Mouse (Mus musculus) lung, embryonic 15.5 days (tissue): ENCODE measurements at regions not wholly inside any gene's neighbourhood (a gene's known extent, or its start where the extent isn't known, plus 50 kb on each side); places are given as distances from the start of the nearest gene placed in this dataset.
A peak's percentile ranks its signal among the peaks of the same experiment; 100 is the strongest.

Source experiments
- ATAC-seq: fragments of 200-750 bp; cut with Nextera tagmentation; 2 replicates; pipeline ENCODE4 v1.8.0; 2017; ENCODE audit warnings: moderate number of reproducible peaks, borderline replicate concordance; ENCODE audit not compliant: low FRiP score, low TSS enrichment; ENCODE audit errors: extremely low read depth
- H3K27ac ChIP-seq: fragments of 300-500 bp; sonication (generic); 2 replicates; pipeline ENCODE4 v1.5.1; 2015; ENCODE audit warnings: moderate library complexity, mild to moderate bottlenecking, inconsistent platforms
- H3K27me3 ChIP-seq: fragments of 300-500 bp; sonication (generic); 2 replicates; pipeline ENCODE4 v1.6.1; 2015; ENCODE audit warnings: inconsistent platforms
- H3K36me3 ChIP-seq: fragments of 300-500 bp; sonication (generic); 2 replicates; pipeline ENCODE4 v1.6.1; 2015; ENCODE audit warnings: inconsistent platforms
- H3K4me1 ChIP-seq: fragments of 300-500 bp; sonication (generic); 2 replicates; pipeline ENCODE4 v1.6.1; 2015; ENCODE audit warnings: inconsistent platforms
- H3K4me2 ChIP-seq: fragments of 300-500 bp; sonication (generic); 2 replicates; pipeline ENCODE4 v1.6.1; 2015; ENCODE audit warnings: inconsistent platforms, mild to moderate bottlenecking, moderate library complexity
- H3K4me3 ChIP-seq: fragments of 300-500 bp; sonication (generic); 2 replicates; pipeline ENCODE4 v1.5.1; 2015; ENCODE audit warnings: mild to moderate bottlenecking, inconsistent platforms
- H3K9ac ChIP-seq: fragments of 300-500 bp; sonication (generic); 2 replicates; pipeline ENCODE4 v1.6.1; 2015; ENCODE audit warnings: inconsistent platforms
- H3K9me3 ChIP-seq: fragments of 300-500 bp; sonication (generic); 2 replicates; pipeline ENCODE4 v1.6.1; 2016; ENCODE audit warnings: inconsistent platforms
- WGBS: fragments of 180-500 bp; shearing (Covaris S2); methylation state at CpG from one replicate; pipeline ENCODE4 v1.1.7; 2015; 5-methylcytosine and 5-hydroxymethylcytosine counted together

DNA sequence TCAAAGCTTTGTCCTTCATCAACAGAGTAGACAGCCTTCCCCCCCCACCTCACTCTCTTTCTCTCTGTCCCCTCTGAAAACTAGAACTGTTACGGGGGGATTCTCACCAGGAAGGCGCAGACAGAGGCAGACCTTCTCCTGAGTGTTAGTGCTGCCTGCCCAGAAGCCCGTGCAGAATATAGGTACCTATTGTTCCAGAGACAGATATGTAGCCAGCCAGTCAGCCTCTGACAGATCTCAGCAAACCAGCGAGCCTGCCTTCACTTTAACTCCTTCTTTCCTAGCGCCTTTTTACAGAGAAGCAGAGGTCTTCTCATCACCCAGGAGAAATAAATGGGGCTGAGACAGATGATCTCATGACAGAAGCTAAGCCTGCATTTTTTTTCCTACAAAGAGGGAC lies 557.2 kb downstream of the Nedd1 start:
- H3K4me3 ChIP-seq: no peak overlapping the region
- no peak overlapping the region for H3K9ac ChIP-seq
- 32% methylated on average over 5 of the region's 5 CpGs for WGBS
- H3K27me3 ChIP-seq: peaks cover 25% of the 10 kb centered on the region
- H3K4me2 ChIP-seq: no peak overlapping the region
- H3K9me3 ChIP-seq: no peaks in the 10 kb centered on the region
- H3K4me1 ChIP-seq: peaks cover 13% of the 10 kb centered on the region
- no peak overlapping the region for H3K27ac ChIP-seq
- ATAC-seq: no peak
- H3K36me3 ChIP-seq: no peaks in the 10 kb centered on the region

DNA sequence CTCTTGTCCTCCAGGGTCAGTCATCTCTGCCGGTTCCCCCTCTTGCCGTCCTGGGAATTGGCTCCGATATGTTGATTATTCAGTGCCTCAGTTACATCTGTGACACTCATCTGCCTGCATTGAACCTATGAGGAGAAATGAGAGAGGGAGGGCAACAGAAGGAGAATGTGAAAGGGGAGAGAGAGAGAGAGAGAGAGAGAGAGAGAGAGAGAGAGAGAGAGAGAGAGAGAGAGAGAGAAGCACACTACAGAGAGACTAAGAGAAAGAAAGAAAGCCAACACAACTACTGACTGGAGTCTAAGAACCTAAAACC lies 557.6 kb downstream of the Nedd1 start:
- Histone ChIP-seq H3K4me1 (peaks cover 13% of the 10 kb centered on the region), H3K36me3 (no peaks in the 10 kb centered on the region), H3K27ac (no peak overlapping the region), H3K9me3 (no peaks in the 10 kb centered on the region), H3K27me3 (peaks cover 25% of the 10 kb centered on the region), H3K4me3 (no peak overlapping the region), H3K4me2 (no peak overlapping the region), H3K9ac (no peak overlapping the region)
- ATAC-seq: no peak
- WGBS: 36% methylated on average over 3 of the region's 3 CpGs

- H3K9ac ChIP-seq: no peak overlapping the region
- H3K4me3 ChIP-seq: no peak overlapping the region
- ATAC-seq: no peak
- H3K9me3 ChIP-seq: no peaks in the 10 kb centered on the region
- H3K27me3 ChIP-seq: peaks cover 25% of the 10 kb centered on the region
- no peak overlapping the region for H3K27ac ChIP-seq
- no peak overlapping the region for H3K4me2 ChIP-seq
- WGBS: 32% methylated on average over 12 of the region's 12 CpGs
- peaks cover 13% of the 10 kb centered on the region for H3K4me1 ChIP-seq
- no peaks in the 10 kb centered on the region for H3K36me3 ChIP-seq
Measured at GRCm38 (mm10) chr10:92163851-92164647, 558.2 kb downstream of the Nedd1 start.

- Histone ChIP-seq H3K9ac (no peak overlapping the region), H3K9me3 (no peaks in the 10 kb centered on the region), H3K4me2 (peak overlapping the region; percentile 68), H3K27me3 (peaks cover 25% of the 10 kb centered on the region), H3K27ac (no peak overlapping the region), H3K4me1 (peaks cover 13% of the 10 kb centered on the region), H3K4me3 (peak overlapping the region; percentile 29), H3K36me3 (no peaks in the 10 kb centered on the region)
- 5% methylated on average over 7 of the region's 7 CpGs for WGBS
- ATAC-seq: no peak
Measured at GRCm38 (mm10) chr10:92163071-92163504, 559.1 kb downstream of the Nedd1 start.

- Histone ChIP-seq H3K36me3 (no peaks in the 10 kb centered on the region), H3K27me3 (peaks cover 25% of the 10 kb centered on the region), H3K9ac (no peak overlapping the region), H3K27ac (no peak overlapping the region), H3K4me1 (peaks cover 13% of the 10 kb centered on the region), H3K4me3 (peak overlapping the region; percentile 29), H3K4me2 (peak overlapping the region; percentile 68), H3K9me3 (no peaks in the 10 kb centered on the region)
- no peak for ATAC-seq
- WGBS: 2% methylated on average over 29 of the region's 29 CpGs
Measured at GRCm38 (mm10) chr10:92162473-92163011, 559.7 kb downstream of the Nedd1 start.

DNA sequence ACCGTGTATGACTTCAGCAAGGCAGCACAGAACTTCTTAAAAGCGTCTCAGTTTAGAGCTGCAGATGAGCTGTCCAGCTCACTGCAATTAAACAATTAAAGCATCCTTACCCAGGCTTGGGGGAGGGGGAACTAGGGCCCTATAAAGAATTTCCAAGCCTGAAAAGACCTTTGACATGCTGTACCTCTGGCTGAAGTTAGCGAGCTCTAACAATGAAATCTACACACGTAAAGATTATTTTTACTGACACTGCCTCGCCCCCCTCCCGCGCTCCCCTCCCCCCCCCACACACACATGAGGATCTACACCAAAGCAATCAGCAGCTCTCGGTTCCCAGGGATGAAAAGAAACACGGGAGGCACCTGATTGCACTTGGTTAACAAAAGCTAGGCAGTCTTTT lies 560.7 kb downstream of the Nedd1 start:
- Histone ChIP-seq H3K4me1 (peaks cover 13% of the 10 kb centered on the region), H3K27ac (no peak overlapping the region), H3K27me3 (peaks cover 25% of the 10 kb centered on the region), H3K9me3 (no peaks in the 10 kb centered on the region), H3K9ac (no peak overlapping the region), H3K4me3 (no peak overlapping the region), H3K36me3 (no peaks in the 10 kb centered on the region), H3K4me2 (no peak overlapping the region)
- no peak for ATAC-seq
- 17% methylated on average over 9 of the region's 9 CpGs for WGBS

DNA sequence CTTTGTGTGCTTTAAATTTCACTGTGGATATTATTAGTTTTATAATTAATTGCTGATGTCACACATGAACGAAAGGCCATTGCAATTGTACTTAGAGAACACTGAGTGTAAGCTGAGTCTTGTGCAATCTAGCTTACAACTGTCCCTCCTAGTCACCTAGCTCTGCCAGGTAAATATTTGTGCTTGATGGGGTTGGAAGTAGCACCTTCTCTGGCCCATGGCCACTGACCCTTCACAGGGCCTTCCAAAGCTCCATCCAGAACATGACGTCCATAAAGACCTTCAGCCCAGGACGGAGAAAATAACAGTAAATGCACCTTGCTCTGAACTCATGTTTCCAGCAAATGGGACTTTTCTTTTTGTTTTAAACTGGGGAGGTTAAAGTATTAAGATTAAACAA lies 576.0 kb downstream of the Nedd1 start:
- H3K4me2 ChIP-seq: no peak overlapping the region
- no peaks in the 10 kb centered on the region for H3K9me3 ChIP-seq
- H3K9ac ChIP-seq: no peak overlapping the region
- H3K4me1 ChIP-seq: no peaks in the 10 kb centered on the region
- no peak for ATAC-seq
- 58% methylated on average over 3 of the region's 3 CpGs for WGBS
- H3K27me3 ChIP-seq: no peaks in the 10 kb centered on the region
- H3K4me3 ChIP-seq: no peak overlapping the region
- H3K27ac ChIP-seq: no peak overlapping the region
- H3K36me3 ChIP-seq: no peaks in the 10 kb centered on the region

DNA sequence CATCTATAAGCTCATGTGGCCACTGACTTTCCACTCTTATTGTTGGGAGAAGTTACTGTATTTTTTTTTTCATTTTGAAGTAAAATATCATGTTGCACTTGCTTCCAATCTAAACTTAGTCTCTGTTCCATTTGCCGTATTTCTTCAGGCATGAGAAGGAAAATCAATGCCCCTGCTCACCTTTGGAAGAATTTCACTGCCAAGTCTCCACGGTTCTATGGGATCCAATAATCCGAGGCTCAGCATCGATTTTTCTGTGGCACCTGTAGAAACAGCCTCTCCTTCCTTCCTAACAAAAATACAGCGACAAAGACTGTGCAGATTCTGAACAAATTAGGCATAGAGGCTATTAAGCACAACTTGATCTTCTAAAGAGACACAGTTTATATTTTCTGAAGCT lies 586.7 kb downstream of the Nedd1 start:
- WGBS: 54% methylated on average over 5 of the region's 5 CpGs

GRCm38 (mm10) chr10:92112790-92113189 lies 609.4 kb downstream of the Nedd1 start:
- Histone ChIP-seq H3K27ac (no peak overlapping the region), H3K4me3 (no peak overlapping the region), H3K36me3 (no peaks in the 10 kb centered on the region), H3K4me1 (no peaks in the 10 kb centered on the region), H3K9ac (no peak overlapping the region), H3K27me3 (no peaks in the 10 kb centered on the region), H3K4me2 (no peak overlapping the region), H3K9me3 (no peaks in the 10 kb centered on the region)
- ATAC-seq: no peak
- 16% methylated on average over 2 of the region's 2 CpGs for WGBS

More for the DNA sequence above, 586.7 kb downstream of the Nedd1 start:
- no peak overlapping the region for H3K9ac ChIP-seq
- H3K4me1 ChIP-seq: no peaks in the 10 kb centered on the region
- no peak overlapping the region for H3K4me3 ChIP-seq
- H3K4me2 ChIP-seq: no peak overlapping the region
- no peak overlapping the region for H3K27ac ChIP-seq
- H3K9me3 ChIP-seq: no peaks in the 10 kb centered on the region
- no peak for ATAC-seq
- H3K36me3 ChIP-seq: no peaks in the 10 kb centered on the region
- H3K27me3 ChIP-seq: no peaks in the 10 kb centered on the region

DNA sequence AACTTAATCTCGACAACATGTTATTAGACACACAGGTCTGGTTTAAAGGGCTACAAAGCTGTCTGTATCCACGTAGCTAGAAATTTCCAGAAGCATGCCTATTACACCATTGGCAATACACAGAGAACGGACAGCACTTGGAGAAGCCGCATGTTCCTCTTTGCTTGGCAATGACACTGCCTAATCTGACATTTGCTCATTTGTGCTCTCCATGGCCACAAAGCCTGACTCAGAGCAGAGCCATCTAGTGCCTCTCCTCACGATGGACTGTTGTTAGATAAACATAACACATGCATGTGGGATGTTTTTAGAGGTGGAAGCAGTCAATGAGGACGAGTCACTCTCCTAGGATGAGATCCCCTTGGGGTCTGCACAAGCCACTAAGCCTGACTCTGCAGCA lies 615.9 kb downstream of the Nedd1 start:
- no peak overlapping the region for H3K27ac ChIP-seq
- no peak overlapping the region for H3K4me3 ChIP-seq
- no peak overlapping the region for H3K4me2 ChIP-seq
- H3K9me3 ChIP-seq: no peaks in the 10 kb centered on the region
- no peak for ATAC-seq
- H3K4me1 ChIP-seq: no peaks in the 10 kb centered on the region
- no peaks in the 10 kb centered on the region for H3K27me3 ChIP-seq
- 73% methylated on average over 6 of the region's 6 CpGs for WGBS
- no peak overlapping the region for H3K9ac ChIP-seq
- H3K36me3 ChIP-seq: no peaks in the 10 kb centered on the region

DNA sequence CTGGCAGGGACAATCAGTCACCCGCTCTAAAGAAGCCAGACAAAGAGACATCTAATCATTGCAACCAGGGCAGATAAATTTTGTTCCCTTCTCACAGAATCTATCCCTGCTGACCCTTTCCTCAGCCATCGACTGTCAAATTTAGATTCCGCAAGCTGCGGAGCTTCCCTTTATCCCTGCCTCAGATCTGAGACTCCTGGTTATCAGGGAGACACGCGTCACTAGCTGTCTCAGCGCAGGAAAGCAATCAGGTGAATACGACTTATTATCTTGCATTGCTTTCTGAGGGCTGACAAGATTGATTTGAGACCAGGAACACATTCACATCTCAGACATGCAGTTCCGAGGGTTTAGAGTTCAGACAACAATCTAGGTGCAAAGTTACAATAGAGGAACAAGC lies 618.3 kb downstream of the Nedd1 start:
- ATAC-seq: no peak
- no peaks in the 10 kb centered on the region for H3K27me3 ChIP-seq

DNA sequence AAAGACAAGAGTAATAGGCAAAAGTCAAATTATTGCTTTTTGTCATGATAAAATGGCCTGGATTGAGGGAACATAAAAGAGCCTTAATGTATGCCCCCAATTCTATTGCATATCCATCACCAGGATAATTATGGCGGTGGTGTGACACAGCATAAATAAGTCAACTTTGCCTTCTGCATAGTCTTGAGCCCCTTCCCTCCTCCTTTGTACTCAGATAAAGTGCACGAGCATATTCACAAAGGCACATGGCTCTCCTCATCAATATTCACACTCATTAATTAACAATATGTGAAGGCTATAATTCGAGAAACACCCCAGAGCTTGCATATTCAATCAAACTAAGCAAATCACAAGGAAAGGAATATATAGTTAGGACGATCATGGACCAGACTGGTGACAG lies 619.5 kb downstream of the Nedd1 start:
- 65% methylated on average over 4 of the region's 4 CpGs for WGBS
- no peak for ATAC-seq

More for the DNA sequence above, 618.3 kb downstream of the Nedd1 start:
- Histone ChIP-seq H3K9me3 (no peaks in the 10 kb centered on the region), H3K36me3 (no peaks in the 10 kb centered on the region), H3K27ac (no peak overlapping the region), H3K4me2 (no peak overlapping the region), H3K4me1 (no peaks in the 10 kb centered on the region), H3K4me3 (no peak overlapping the region), H3K9ac (no peak overlapping the region)
- WGBS: 34% methylated on average over 9 of the region's 9 CpGs

More for the DNA sequence above, 619.5 kb downstream of the Nedd1 start:
- no peaks in the 10 kb centered on the region for H3K27me3 ChIP-seq
- H3K9me3 ChIP-seq: no peaks in the 10 kb centered on the region
- no peak overlapping the region for H3K4me2 ChIP-seq
- H3K9ac ChIP-seq: no peak overlapping the region
- H3K4me1 ChIP-seq: no peaks in the 10 kb centered on the region
- H3K27ac ChIP-seq: no peak overlapping the region
- no peak overlapping the region for H3K4me3 ChIP-seq
- H3K36me3 ChIP-seq: no peaks in the 10 kb centered on the region
